Mouse (Mus musculus) erythroblast, embryonic 14.5 days (primary cell): ENCODE results near the gene S100a13.

ENCODE experiments used
- GATA1 ChIP-seq: IDR thresholded peaks from 2 replicates; pipeline ENCODE4 v1.6.1; 2012; ENCODE audit warnings: low read length, inconsistent platforms, mixed read lengths
- TAL1 ChIP-seq: IDR thresholded peaks from 3 replicates; pipeline ENCODE4 v1.6.1; 2012; ENCODE audit warnings: low read length, inconsistent platforms, mixed read lengths

- TF ChIP-seq TAL1 (no peak), GATA1 (no peak)
Observed at GRCm38 (mm10) chr3:90560008-90560628, 45.9 kb downstream of the S100a13 start, which contains the start of gene S100a3.
